Mouse (Mus musculus): Measurements from ENCODE around the gene Coro2a. TPM values are rescaled to one million over a fixed set of nuclear protein-coding genes. Genes with fewer than 3 reads are reported as not detected.

The Coro2a gene
- polyA plus RNA-seq, 1 experiment from 2014 or later = 1.4 TPM

- Histone ChIP-seq H3K27ac (no peak overlapping the region), H3K4me3 (no peak overlapping the region), H3K4me1 (peaks cover 9% of the 10 kb centered on the region), H3K36me3 (no peaks in the 10 kb centered on the region), H3K27me3 (ENCODE audit: insufficient read depth, poor library complexity, severe bottlenecking) (0 out of 2 replicates have a peak, but pooled peaks cover 5% of the 10 kb centered on the region), H3K9me3 (no peaks in the 10 kb centered on the region)
- 46% methylated on average over 5 of the region's 5 CpGs for WGBS
- no peak for DNase-seq (ENCODE audit: low spot score)
Observed at GRCm38 (mm10) chr4:46562037-46562436, 40.0 kb downstream of the Coro2a start.

GRCm38 (mm10) chr4:46560069-46560705, 41.8 kb downstream of the Coro2a start:
- H3K36me3 ChIP-seq = no peaks in the 10 kb centered on the region
- no peak for DNase-seq (ENCODE audit: low spot score)
- no peak overlapping the region for H3K27ac ChIP-seq
- no peaks in the 10 kb centered on the region for H3K9me3 ChIP-seq
- WGBS = 78% methylated on average over 14 of the region's 14 CpGs
- H3K4me3 ChIP-seq = no peak overlapping the region
- peaks cover 9% of the 10 kb centered on the region for H3K4me1 ChIP-seq
- H3K27me3 ChIP-seq (ENCODE audit: insufficient read depth, poor library complexity, severe bottlenecking) = 0 out of 2 replicates have a peak, but pooled peaks cover 5% of the 10 kb centered on the region

- no peaks in the 10 kb centered on the region for H3K36me3 ChIP-seq
- peaks cover 8% of the 10 kb centered on the region for H3K4me1 ChIP-seq
- H3K27me3 ChIP-seq (ENCODE audit: insufficient read depth, poor library complexity, severe bottlenecking) = 0 out of 2 replicates have a peak, but pooled peaks cover 5% of the 10 kb centered on the region
- 66% methylated on average over 22 of the region's 22 CpGs for WGBS
- H3K27ac ChIP-seq = no peak overlapping the region
- no peaks in the 10 kb centered on the region for H3K9me3 ChIP-seq
- DNase-seq (ENCODE audit: low spot score) = no peak
- no peak overlapping the region for H3K4me3 ChIP-seq
Observed at GRCm38 (mm10) chr4:46558672-46559667, 43.0 kb downstream of the Coro2a start.

GRCm38 (mm10) chr4:46556933-46557332, 45.1 kb downstream of the Coro2a start:
- Histone ChIP-seq H3K36me3 (no peaks in the 10 kb centered on the region), H3K27ac (no peak overlapping the region), H3K4me1 (peaks cover 4% of the 10 kb centered on the region), H3K9me3 (no peaks in the 10 kb centered on the region), H3K4me3 (no peak overlapping the region), H3K27me3 (ENCODE audit: insufficient read depth, poor library complexity, severe bottlenecking) (0 out of 2 replicates have a peak, but pooled peaks cover 5% of the 10 kb centered on the region)
- no peak for DNase-seq (ENCODE audit: low spot score)
- WGBS = 74% methylated on average over 3 of the region's 3 CpGs

GRCm38 (mm10) chr4:46555762-46556161, 46.2 kb downstream of the Coro2a start:
- Histone ChIP-seq H3K4me1 (peaks cover 4% of the 10 kb centered on the region), H3K27ac (no peak overlapping the region), H3K4me3 (no peak overlapping the region), H3K27me3 (ENCODE audit: insufficient read depth, poor library complexity, severe bottlenecking) (0 out of 2 replicates have a peak, but pooled peaks cover 5% of the 10 kb centered on the region), H3K9me3 (no peaks in the 10 kb centered on the region), H3K36me3 (no peaks in the 10 kb centered on the region)
- no peak for DNase-seq (ENCODE audit: low spot score)
- 77% methylated on average over 9 of the region's 9 CpGs for WGBS

GRCm38 (mm10) chr4:46554295-46555069, 47.5 kb downstream of the Coro2a start:
- no peaks in the 10 kb centered on the region for H3K27me3 ChIP-seq (ENCODE audit: insufficient read depth, poor library complexity, severe bottlenecking)
- H3K27ac ChIP-seq = no peak overlapping the region
- no peaks in the 10 kb centered on the region for H3K36me3 ChIP-seq
- H3K4me3 ChIP-seq = no peak overlapping the region
- no peak for DNase-seq (ENCODE audit: low spot score)
- H3K9me3 ChIP-seq = no peaks in the 10 kb centered on the region
- WGBS = 79% methylated on average over 10 of the region's 10 CpGs
- H3K4me1 ChIP-seq = peaks cover 4% of the 10 kb centered on the region

GRCm38 (mm10) chr4:46553864-46554263, 48.1 kb downstream of the Coro2a start:
- Histone ChIP-seq H3K27ac (no peak overlapping the region), H3K27me3 (ENCODE audit: insufficient read depth, poor library complexity, severe bottlenecking) (peaks cover 5% of the 10 kb centered on the region; the same call in 1 of the 2 replicates), H3K4me1 (peaks cover 4% of the 10 kb centered on the region), H3K4me3 (no peak overlapping the region), H3K36me3 (no peaks in the 10 kb centered on the region), H3K9me3 (no peaks in the 10 kb centered on the region)
- DNase-seq (ENCODE audit: low spot score) = no peak
- 74% methylated on average over 1 of the region's 1 CpGs for WGBS

GRCm38 (mm10) chr4:46550406-46550805, 51.6 kb downstream of the Coro2a start:
- no peaks in the 10 kb centered on the region for H3K9me3 ChIP-seq
- WGBS = 68% methylated on average over 8 of the region's 8 CpGs
- H3K27me3 ChIP-seq (ENCODE audit: insufficient read depth, poor library complexity, severe bottlenecking) = peaks cover 34% of the 10 kb centered on the region
- H3K4me1 ChIP-seq = no peaks in the 10 kb centered on the region
- H3K4me3 ChIP-seq = no peak overlapping the region
- no peak overlapping the region for H3K27ac ChIP-seq
- no peaks in the 10 kb centered on the region for H3K36me3 ChIP-seq
- DNase-seq (ENCODE audit: low spot score) = no peak

GRCm38 (mm10) chr4:46549979-46550378, 52.0 kb downstream of the Coro2a start:
- no peak overlapping the region for H3K4me3 ChIP-seq
- no peak overlapping the region for H3K27ac ChIP-seq
- H3K27me3 ChIP-seq (ENCODE audit: insufficient read depth, poor library complexity, severe bottlenecking) = peaks cover 37% of the 10 kb centered on the region
- no peak for DNase-seq (ENCODE audit: low spot score)
- H3K36me3 ChIP-seq = no peaks in the 10 kb centered on the region
- H3K9me3 ChIP-seq = no peaks in the 10 kb centered on the region
- no peaks in the 10 kb centered on the region for H3K4me1 ChIP-seq
- WGBS = 67% methylated on average over 10 of the region's 10 CpGs

- H3K4me3 ChIP-seq = no peak overlapping the region
- H3K9me3 ChIP-seq = no peaks in the 10 kb centered on the region
- H3K27ac ChIP-seq = no peak overlapping the region
- H3K36me3 ChIP-seq = no peaks in the 10 kb centered on the region
- H3K4me1 ChIP-seq = no peaks in the 10 kb centered on the region
- no peak for DNase-seq (ENCODE audit: low spot score)
- 46% methylated on average over 6 of the region's 6 CpGs for WGBS
- H3K27me3 ChIP-seq (ENCODE audit: insufficient read depth, poor library complexity, severe bottlenecking) = peaks cover 37% of the 10 kb centered on the region
Observed at GRCm38 (mm10) chr4:46546709-46547108, 55.3 kb downstream of the Coro2a start.

- 10% methylated on average over 9 of the region's 9 CpGs for WGBS
- Histone ChIP-seq H3K27me3 (ENCODE audit: insufficient read depth, poor library complexity, severe bottlenecking) (peaks cover 42% of the 10 kb centered on the region), H3K9me3 (no peaks in the 10 kb centered on the region), H3K4me3 (no peak overlapping the region), H3K27ac (no peak overlapping the region), H3K36me3 (no peaks in the 10 kb centered on the region), H3K4me1 (no peaks in the 10 kb centered on the region)
- DNase-seq (ENCODE audit: low spot score) = no peak
Observed at GRCm38 (mm10) chr4:46545498-46545897, 56.5 kb downstream of the Coro2a start.

- H3K27me3 ChIP-seq (ENCODE audit: insufficient read depth, poor library complexity, severe bottlenecking) = peaks cover 53% of the 10 kb centered on the region
Observed at GRCm38 (mm10) chr4:46544313-46544712, 57.7 kb downstream of the Coro2a start.

More at GRCm38 (mm10) chr4:46544313-46544712, 57.7 kb downstream of the Coro2a start:
- WGBS = 27% methylated on average over 1 of the region's 1 CpGs
- H3K4me3 ChIP-seq = no peak overlapping the region
- H3K27ac ChIP-seq = no peak overlapping the region
- no peaks in the 10 kb centered on the region for H3K36me3 ChIP-seq
- no peaks in the 10 kb centered on the region for H3K9me3 ChIP-seq
- DNase-seq (ENCODE audit: low spot score) = no peak
- H3K4me1 ChIP-seq = no peaks in the 10 kb centered on the region

Data from heart, embryonic 10.5 days (tissue).